In genomic region chr2:152180323-152180722, GRCm38 (mm10) we compare ENCODE assay signal across 8 mouse cellular contexts. TPM values are rescaled to one million over a fixed set of nuclear protein-coding genes. Genes with fewer than 3 reads are reported as not detected.
DNase-seq lines count a peak whose midpoint lies in the region; ATAC-seq and TF ChIP-seq lines count a peak whose summit lies in the region.

No protein-coding gene starts in this region.

- peak; percentile 55 to 66 for DNase-seq in cerebellum, postnatal 14 days
- no peak for DNase-seq in cerebellum, adult 9-10 months
- DNase-seq in gastrocnemius, postnatal 14 days, result peak; percentile 85
- DNase-seq in kidney, adult 18-20 months, result peak; percentile 75
- DNase-seq in layer of hippocampus, postnatal 25 days (ENCODE audit: extremely low spot score in 1 of 2, low spot score in 1 of 2), result no peak
- DNase-seq in spleen, postnatal 4 days (ENCODE audit: low spot score in 2 of 2), result no peak

- no peaks in the 10 kb centered on the region for H3K27me3 ChIP-seq in ES-Bruce4 (ENCODE audit: control insufficient read depth, insufficient read depth, low read length, poor library complexity, severe bottlenecking)

- TF ChIP-seq POLR2A in ES-Bruce4 (IDR thresholded peaks at IDR 0.05; ENCODE audit: insufficient read depth, low read length), result no peak

- H3K36me3 ChIP-seq in ES-Bruce4 (ENCODE audit: control insufficient read depth, insufficient read depth, low read length, poor library complexity, severe bottlenecking), result peaks cover 5% of the 10 kb centered on the region

- intact Hi-C loops in gastrocnemius, postnatal 14 days (cut with DNase I; ENCODE audit: low total_unique reads), result no loop called here

- peak; percentile 82 for TF ChIP-seq EP300 in ES-Bruce4 (IDR thresholded peaks at IDR 0.05; ENCODE audit: insufficient read depth, low read depth, low read length)

- no peak for TF ChIP-seq CTCF in ES-Bruce4 (IDR thresholded peaks at IDR 0.05; ENCODE audit: low read depth, low read length)

- H3K4me3 ChIP-seq in ES-Bruce4 (ENCODE audit: low read depth, low read length), result peak overlapping the region; percentile 59

- ATAC-seq in megakaryocyte-erythroid progenitor cell, adult 5-6 weeks (replicated peaks; ENCODE audit: low FRiP score, low TSS enrichment, poor library complexity, severe bottlenecking), result 0 out of 2 replicates have a peak, but pooled peaks have one; percentile 12

- peak overlapping the region; percentile 72; the same call in 1 of the 2 replicates for H3K9ac ChIP-seq in ES-Bruce4 (ENCODE audit: low read depth, poor library complexity, severe bottlenecking)

- no peaks in the 10 kb centered on the region for H3K4me1 ChIP-seq in ES-Bruce4 (ENCODE audit: control insufficient read depth, insufficient read depth, low read length)

- H3K27ac ChIP-seq in ES-Bruce4 (ENCODE audit: insufficient read depth, low read length), result peak overlapping the region; percentile 99

- H3K9me3 ChIP-seq in ES-Bruce4 (replicated peaks; ENCODE audit: control insufficient read depth, insufficient read depth, low read length, poor library complexity, severe bottlenecking), result 0 out of 2 replicates have a peak, but pooled peaks cover 3% of the 10 kb centered on the region

RNA-seq across cellular contexts. Expression of gene Tcf15, which starts 37.0 kb away (rescaled TPM):
- 8.3 and 8.5 TPM in 2 replicates for polyA plus RNA-seq in ES-Bruce4 (2011; ENCODE audit: insufficient read depth, insufficient read length, low read depth, missing spikeins)
- total RNA-seq in gastrocnemius, postnatal 14 days (2021), result 10 to 100 TPM; 18.4 to 20.4 TPM
- total RNA-seq in megakaryocyte-erythroid progenitor cell, adult 5-6 weeks (2014; fragmentation: Nextera tagmentation), result 1.0 TPM in 1 of 2 replicates, not detected in the other
- total RNA-seq in megakaryocyte-erythroid progenitor cell, adult 5-6 weeks (2017), result 2.1 and 4.3 TPM in 2 replicates
- total RNA-seq in layer of hippocampus, postnatal 25 days (2021), result 1 to 10 TPM; 4.3 to 4.7 TPM

RNA-seq across cellular contexts. Expression of gene Csnk2a1, which starts 46.3 kb away (rescaled TPM):
- polyA plus RNA-seq in ES-Bruce4 (2011; ENCODE audit: insufficient read depth, insufficient read length, low read depth, missing spikeins), result 258 and 280 TPM in 2 replicates
- total RNA-seq in gastrocnemius, postnatal 14 days (2021), result 10 to 100 TPM; 64.5 to 73.4 TPM
- total RNA-seq in megakaryocyte-erythroid progenitor cell, adult 5-6 weeks (2014; fragmentation: Nextera tagmentation), result 109 and 165 TPM in 2 replicates
- 158 and 161 TPM in 2 replicates for total RNA-seq in megakaryocyte-erythroid progenitor cell, adult 5-6 weeks (2017)
- 10 to 100 TPM; 93.6 to 98.6 TPM for total RNA-seq in layer of hippocampus, postnatal 25 days (2021)

Comparison
In these comparisons a context has a peak if more than half of its experiments do, and no peak if none do; other contexts are left out.
1. DNase-seq: peak in cerebellum, postnatal 14 days (2 of 2), gastrocnemius, postnatal 14 days (single experiment) and kidney, adult 18-20 months (single experiment); none in cerebellum, adult 9-10 months (single experiment), layer of hippocampus, postnatal 25 days (0 of 2) and spleen, postnatal 4 days (0 of 2).